28 mouse cellular contexts compared by ENCODE assay signal in genomic region chr2:92069630-92070029, GRCm38 (mm10). TPM values are rescaled to one million over a fixed set of nuclear protein-coding genes. Genes with fewer than 3 reads are reported as not detected.
A peak's percentile ranks its signal among the peaks of the same experiment; 100 is the strongest.
DNase-seq lines count a peak whose midpoint lies in the region; ATAC-seq and TF ChIP-seq lines count a peak whose summit lies in the region.
"Had no signal": no experiment of that assay in that cellular context is flagged by ENCODE, and none has a peak within 500 bp of the region (broad histone marks: within the 10 kb centered on the region; RNA-seq: fewer than 3 reads in every experiment).

No protein-coding gene starts in this region.

- no peaks in the 10 kb centered on the region for H3K36me3 ChIP-seq in forebrain, embryonic 11.5 days (ENCODE audit: control insufficient read depth, insufficient read depth, low read length)
- no peaks in the 10 kb centered on the region for H3K36me3 ChIP-seq in forebrain, embryonic 10.5 days (replicated peaks)
- no peaks in the 10 kb centered on the region for H3K36me3 ChIP-seq in forebrain, embryonic 13.5 days (ENCODE audit: poor library complexity, severe bottlenecking)
- H3K36me3 ChIP-seq in forebrain, embryonic 16.5 days (ENCODE audit: control insufficient read depth, insufficient read depth), result no peaks in the 10 kb centered on the region
- H3K36me3 ChIP-seq in intestine, postnatal 0 days (ENCODE audit: control insufficient read depth, insufficient read depth), result no peaks in the 10 kb centered on the region
- H3K36me3 ChIP-seq: embryonic facial prominence, embryonic 10.5 days; embryonic facial prominence, embryonic 13.5 days; heart, embryonic 12.5 days; heart, embryonic 15.5 days; hindbrain, embryonic 10.5 days; hindbrain, embryonic 13.5 days; intestine, embryonic 15.5 days had no signal

- no peak for TF ChIP-seq CTCF in intestine, postnatal 0 days (IDR thresholded peaks at IDR 0.05; ENCODE audit: low read depth)

- no peak overlapping the region for H3K27ac ChIP-seq in forebrain, embryonic 11.5 days (ENCODE audit: low read depth, low read length)
- H3K27ac ChIP-seq in forebrain, embryonic 10.5 days, result no peak overlapping the region
- no peak overlapping the region for H3K27ac ChIP-seq in forebrain, embryonic 13.5 days
- H3K27ac ChIP-seq in forebrain, embryonic 16.5 days (ENCODE audit: low read length), result no peak overlapping the region
- H3K27ac ChIP-seq in intestine, postnatal 0 days (ENCODE audit: low read depth, low read length), result no peak overlapping the region
- H3K27ac ChIP-seq: embryonic facial prominence, embryonic 10.5 days; embryonic facial prominence, embryonic 13.5 days; heart, embryonic 15.5 days; hindbrain, embryonic 10.5 days; hindbrain, embryonic 13.5 days; intestine, embryonic 15.5 days had no signal

- H3K9ac ChIP-seq in forebrain, embryonic 11.5 days (ENCODE audit: low read length), result no peak overlapping the region
- no peak overlapping the region for H3K9ac ChIP-seq in forebrain, embryonic 13.5 days
- no peak overlapping the region for H3K9ac ChIP-seq in forebrain, embryonic 16.5 days (replicated peaks; ENCODE audit: low read depth, low read length)
- H3K9ac ChIP-seq in intestine, postnatal 0 days (ENCODE audit: low read depth, low read length), result no peak overlapping the region
- H3K9ac ChIP-seq: embryonic facial prominence, embryonic 13.5 days; heart, embryonic 12.5 days; heart, embryonic 15.5 days; hindbrain, embryonic 13.5 days; intestine, embryonic 15.5 days had no signal

- H3K9me3 ChIP-seq in forebrain, embryonic 11.5 days (ENCODE audit: control insufficient read depth, low read length), result no peaks in the 10 kb centered on the region
- no peaks in the 10 kb centered on the region for H3K9me3 ChIP-seq in forebrain, embryonic 10.5 days
- H3K9me3 ChIP-seq in forebrain, embryonic 13.5 days (replicated peaks), result no peaks in the 10 kb centered on the region
- H3K9me3 ChIP-seq in forebrain, embryonic 16.5 days (ENCODE audit: control insufficient read depth, low read length), result no peaks in the 10 kb centered on the region
- H3K9me3 ChIP-seq in intestine, postnatal 0 days (ENCODE audit: control insufficient read depth), result no peaks in the 10 kb centered on the region
- H3K9me3 ChIP-seq: embryonic facial prominence, embryonic 10.5 days; embryonic facial prominence, embryonic 13.5 days; heart, embryonic 12.5 days; heart, embryonic 15.5 days; hindbrain, embryonic 10.5 days; hindbrain, embryonic 13.5 days; intestine, embryonic 15.5 days had no signal

- no peaks in the 10 kb centered on the region for H3K4me1 ChIP-seq in forebrain, embryonic 11.5 days (replicated peaks; ENCODE audit: control insufficient read depth, insufficient read depth, low read length)
- H3K4me1 ChIP-seq in forebrain, embryonic 10.5 days, result peaks cover 8% of the 10 kb centered on the region
- no peaks in the 10 kb centered on the region for H3K4me1 ChIP-seq in forebrain, embryonic 13.5 days
- H3K4me1 ChIP-seq in forebrain, embryonic 16.5 days (replicated peaks; ENCODE audit: control insufficient read depth, insufficient read depth, low read length), result 0 out of 2 replicates have a peak, but pooled peaks cover 2% of the 10 kb centered on the region
- no peaks in the 10 kb centered on the region for H3K4me1 ChIP-seq in intestine, postnatal 0 days (replicated peaks; ENCODE audit: control insufficient read depth, insufficient read depth, low read length)
- H3K4me1 ChIP-seq: embryonic facial prominence, embryonic 13.5 days; heart, embryonic 12.5 days; heart, embryonic 15.5 days; hindbrain, embryonic 13.5 days; intestine, embryonic 15.5 days had no signal

- ATAC-seq in forebrain, embryonic 11.5 days (replicated peaks; ENCODE audit: low FRiP score), result peak; percentile 39; the same call in 1 of the 2 replicates
- peak; percentile 77 for ATAC-seq in forebrain, embryonic 13.5 days
- peak; percentile 66 for ATAC-seq in forebrain, embryonic 16.5 days
- no peak for ATAC-seq in intestine, postnatal 0 days
- ATAC-seq: activated CD4-positive, CD25-positive, alpha-beta regulatory T cell, adult 4 months; hindbrain, embryonic 16.5 days; intestine, embryonic 15.5 days had no signal

- no peak overlapping the region for H3K4me2 ChIP-seq in forebrain, embryonic 11.5 days (ENCODE audit: low read depth, low read length, severe bottlenecking)
- no peak overlapping the region for H3K4me2 ChIP-seq in forebrain, embryonic 13.5 days
- H3K4me2 ChIP-seq in forebrain, embryonic 16.5 days (ENCODE audit: low read length), result no peak overlapping the region
- H3K4me2 ChIP-seq in intestine, postnatal 0 days (replicated peaks; ENCODE audit: low read depth), result no peak overlapping the region
- H3K4me2 ChIP-seq: embryonic facial prominence, embryonic 13.5 days; heart, embryonic 12.5 days; heart, embryonic 15.5 days; hindbrain, embryonic 13.5 days; intestine, embryonic 15.5 days had no signal

- WGBS in forebrain, embryonic 11.5 days, result 55% methylated on average over 5 of the region's 5 CpGs
- WGBS in forebrain, embryonic 10.5 days, result 70% methylated on average over 5 of the region's 5 CpGs
- WGBS in forebrain, embryonic 13.5 days, result 41% methylated on average over 5 of the region's 5 CpGs
- WGBS in forebrain, embryonic 16.5 days, result 33% methylated on average over 5 of the region's 5 CpGs
- WGBS in intestine, postnatal 0 days, result 70% methylated on average over 5 of the region's 5 CpGs

- no peak for DNase-seq in forebrain, embryonic 11.5 days (ENCODE audit: low spot score)
- no peak for DNase-seq in forebrain, embryonic 10.5 days (ENCODE audit: extremely low spot score, low spot score)
- DNase-seq in cerebellum, postnatal 36 days, result no peak
- DNase-seq: adrenal gland, adult 8-10 months; adrenal gland, postnatal 36 days; cerebellum, adult 11 months; cerebellum, adult 2 months; cerebellum, adult 9-11 months; cerebellum, postnatal 25 days; embryo, embryonic 11 days; gastrocnemius, postnatal 25 days; heart, adult 18-20 months; heart, postnatal 10 days; heart, postnatal 36 days; kidney, adult 18-20 months had no signal

- H3K27me3 ChIP-seq in forebrain, embryonic 11.5 days (ENCODE audit: control insufficient read depth, insufficient read depth, low read length), result no peaks in the 10 kb centered on the region
- H3K27me3 ChIP-seq in forebrain, embryonic 10.5 days (ENCODE audit: poor library complexity, severe bottlenecking), result no peaks in the 10 kb centered on the region; the same call in 1 of the 2 replicates
- no peaks in the 10 kb centered on the region for H3K27me3 ChIP-seq in forebrain, embryonic 13.5 days
- no peaks in the 10 kb centered on the region for H3K27me3 ChIP-seq in forebrain, embryonic 16.5 days (replicated peaks; ENCODE audit: control insufficient read depth, insufficient read depth, low read length)
- no peaks in the 10 kb centered on the region for H3K27me3 ChIP-seq in intestine, postnatal 0 days (replicated peaks; ENCODE audit: control insufficient read depth, insufficient read depth, low read length)
- H3K27me3 ChIP-seq: embryonic facial prominence, embryonic 13.5 days; heart, embryonic 12.5 days; heart, embryonic 15.5 days; hindbrain, embryonic 13.5 days; intestine, embryonic 15.5 days had no signal

- H3K4me3 ChIP-seq in forebrain, embryonic 11.5 days (ENCODE audit: low read depth, low read length), result no peak overlapping the region
- no peak overlapping the region for H3K4me3 ChIP-seq in forebrain, embryonic 10.5 days
- no peak overlapping the region for H3K4me3 ChIP-seq in forebrain, embryonic 13.5 days
- H3K4me3 ChIP-seq in forebrain, embryonic 16.5 days (replicated peaks; ENCODE audit: low read length), result no peak overlapping the region
- H3K4me3 ChIP-seq in intestine, postnatal 0 days (ENCODE audit: low read depth, low read length), result no peak overlapping the region
- H3K4me3 ChIP-seq: embryonic facial prominence, embryonic 10.5 days; embryonic facial prominence, embryonic 13.5 days; erythroblast, embryonic 14.5 days; heart, embryonic 12.5 days; heart, embryonic 15.5 days; hindbrain, embryonic 10.5 days; hindbrain, embryonic 13.5 days; intestine, embryonic 15.5 days had no signal

RNA-seq across cellular contexts. Expression of gene Phf21a, which starts 23.3 kb away (rescaled TPM):
- polyA plus RNA-seq in forebrain, embryonic 11.5 days (2014; fragmentation: Nextera tagmentation; extraction: Ambion mirVana), result 37.6 and 40.2 TPM in 2 replicates
- 38.3 and 42.7 TPM in 2 replicates for polyA plus RNA-seq in forebrain, embryonic 10.5 days (2016; fragmentation: Nextera tagmentation; extraction: Ambion mirVana)
- 43.7 and 44.2 TPM in 2 replicates for polyA plus RNA-seq in forebrain, embryonic 13.5 days (2015; fragmentation: Nextera tagmentation; extraction: Ambion mirVana)
- polyA plus RNA-seq in forebrain, embryonic 16.5 days (2015; fragmentation: Nextera tagmentation; extraction: Ambion mirVana), result 43.5 and 50.3 TPM in 2 replicates
- 7.4 and 8.0 TPM in 2 replicates for polyA plus RNA-seq in intestine, postnatal 0 days (2015; fragmentation: Nextera tagmentation; extraction: Ambion mirVana)

RNA-seq across cellular contexts. Expression of gene Creb3l1, which starts 45.3 kb away (rescaled TPM):
- 1.7 and 2.3 TPM in 2 replicates for polyA plus RNA-seq in forebrain, embryonic 11.5 days (2014; fragmentation: Nextera tagmentation; extraction: Ambion mirVana)
- 0.73 and 0.86 TPM in 2 replicates for polyA plus RNA-seq in forebrain, embryonic 10.5 days (2016; fragmentation: Nextera tagmentation; extraction: Ambion mirVana)
- polyA plus RNA-seq in forebrain, embryonic 13.5 days (2015; fragmentation: Nextera tagmentation; extraction: Ambion mirVana), result 0.52 and 0.71 TPM in 2 replicates
- polyA plus RNA-seq in forebrain, embryonic 16.5 days (2015; fragmentation: Nextera tagmentation; extraction: Ambion mirVana), result 1.3 and 1.9 TPM in 2 replicates
- 6.8 and 8.4 TPM in 2 replicates for polyA plus RNA-seq in intestine, postnatal 0 days (2015; fragmentation: Nextera tagmentation; extraction: Ambion mirVana)
